Mouse (Mus musculus): ENCODE measurements around the gene Ccdc146. TPM values are rescaled to one million over a fixed set of nuclear protein-coding genes. Genes with fewer than 3 reads are reported as not detected.

The Ccdc146 gene
- polyA plus RNA-seq, 1 experiment from 2014 or later, result 0.36 TPM

- DNase-seq (ENCODE audit: low spot score), result no peak
These were observed 9.9 kb upstream of the Ccdc146 start for GRCm38 (mm10) chr5:21434148-21434929.

GRCm38 (mm10) chr5:21426666-21427065 lies 2.2 kb upstream of the Ccdc146 start:
- no peak overlapping the region for H3K4me2 ChIP-seq (ENCODE audit: low read depth, low read length, severe bottlenecking)
- peaks cover 4% of the 10 kb centered on the region; the same call in 1 of the 2 replicates for H3K4me1 ChIP-seq (replicated peaks; ENCODE audit: control insufficient read depth, insufficient read depth, low read length)
- H3K4me3 ChIP-seq (ENCODE audit: low read depth, low read length), result no peak overlapping the region
- 95% methylated on average over 6 of the region's 6 CpGs for WGBS
- H3K9me3 ChIP-seq (ENCODE audit: control insufficient read depth, low read length), result no peaks in the 10 kb centered on the region
- H3K27ac ChIP-seq (ENCODE audit: low read depth, low read length), result no peak overlapping the region
- no peak for DNase-seq (ENCODE audit: low spot score)
- no peaks in the 10 kb centered on the region for H3K36me3 ChIP-seq (ENCODE audit: control insufficient read depth, insufficient read depth, low read length)
- H3K27me3 ChIP-seq (ENCODE audit: control insufficient read depth, insufficient read depth, low read length), result no peaks in the 10 kb centered on the region
- ATAC-seq (replicated peaks; ENCODE audit: low FRiP score), result no peak
- no peak overlapping the region for H3K9ac ChIP-seq (ENCODE audit: low read length)

More at GRCm38 (mm10) chr5:21434148-21434929, 9.9 kb upstream of the Ccdc146 start:
- no peak overlapping the region for H3K4me2 ChIP-seq (ENCODE audit: low read depth, low read length, severe bottlenecking)
- no peak overlapping the region for H3K9ac ChIP-seq (ENCODE audit: low read length)
- no peaks in the 10 kb centered on the region for H3K36me3 ChIP-seq (ENCODE audit: control insufficient read depth, insufficient read depth, low read length)
- H3K4me1 ChIP-seq (replicated peaks; ENCODE audit: control insufficient read depth, insufficient read depth, low read length), result peaks cover 1% of the 10 kb centered on the region; the same call in 1 of the 2 replicates
- H3K4me3 ChIP-seq (ENCODE audit: low read depth, low read length), result no peak overlapping the region
- no peaks in the 10 kb centered on the region for H3K9me3 ChIP-seq (ENCODE audit: control insufficient read depth, low read length)
- ATAC-seq (replicated peaks; ENCODE audit: low FRiP score), result no peak
- no peak overlapping the region for H3K27ac ChIP-seq (ENCODE audit: low read depth, low read length)
- WGBS, result 83% methylated on average over 11 of the region's 11 CpGs
- no peaks in the 10 kb centered on the region for H3K27me3 ChIP-seq (ENCODE audit: control insufficient read depth, insufficient read depth, low read length)

- Histone ChIP-seq H3K4me3 (ENCODE audit: low read depth, low read length) (no peak overlapping the region), H3K9ac (ENCODE audit: low read length) (no peak overlapping the region), H3K4me1 (replicated peaks; ENCODE audit: control insufficient read depth, insufficient read depth, low read length) (no peaks in the 10 kb centered on the region; the same call in 1 of the 2 replicates), H3K4me2 (ENCODE audit: low read depth, low read length, severe bottlenecking) (no peak overlapping the region), H3K27me3 (ENCODE audit: control insufficient read depth, insufficient read depth, low read length) (no peaks in the 10 kb centered on the region), H3K9me3 (ENCODE audit: control insufficient read depth, low read length) (no peaks in the 10 kb centered on the region), H3K36me3 (ENCODE audit: control insufficient read depth, insufficient read depth, low read length) (no peaks in the 10 kb centered on the region), H3K27ac (ENCODE audit: low read depth, low read length) (no peak overlapping the region)
- WGBS, result 37% methylated on average over 1 of the region's 1 CpGs
- ATAC-seq (replicated peaks; ENCODE audit: low FRiP score) (no peak), DNase-seq (ENCODE audit: low spot score) (no peak)
These were observed 3.9 kb downstream of the Ccdc146 start for GRCm38 (mm10) chr5:21420609-21421008.

- Histone ChIP-seq H3K36me3 (ENCODE audit: control insufficient read depth, insufficient read depth, low read length) (no peaks in the 10 kb centered on the region), H3K4me2 (ENCODE audit: low read depth, low read length, severe bottlenecking) (no peak overlapping the region), H3K27me3 (ENCODE audit: control insufficient read depth, insufficient read depth, low read length) (no peaks in the 10 kb centered on the region), H3K27ac (ENCODE audit: low read depth, low read length) (no peak overlapping the region), H3K4me1 (replicated peaks; ENCODE audit: control insufficient read depth, insufficient read depth, low read length) (no peaks in the 10 kb centered on the region), H3K9ac (ENCODE audit: low read length) (no peak overlapping the region), H3K4me3 (ENCODE audit: low read depth, low read length) (no peak overlapping the region), H3K9me3 (ENCODE audit: control insufficient read depth, low read length) (no peaks in the 10 kb centered on the region)
- WGBS, result 73% methylated on average over 4 of the region's 4 CpGs
- no peak for ATAC-seq (replicated peaks; ENCODE audit: low FRiP score)
- no peak for DNase-seq (ENCODE audit: low spot score)
These were observed 5.9 kb downstream of the Ccdc146 start for GRCm38 (mm10) chr5:21418613-21419012.

- H3K27ac ChIP-seq (ENCODE audit: low read depth, low read length), result no peak overlapping the region
- no peak overlapping the region for H3K4me2 ChIP-seq (ENCODE audit: low read depth, low read length, severe bottlenecking)
- H3K4me3 ChIP-seq (ENCODE audit: low read depth, low read length), result no peak overlapping the region
- H3K27me3 ChIP-seq (ENCODE audit: control insufficient read depth, insufficient read depth, low read length), result no peaks in the 10 kb centered on the region
- ATAC-seq (replicated peaks; ENCODE audit: low FRiP score) (no peak), DNase-seq (ENCODE audit: low spot score) (no peak)
- H3K9me3 ChIP-seq (ENCODE audit: control insufficient read depth, low read length), result no peaks in the 10 kb centered on the region
- 70% methylated on average over 1 of the region's 1 CpGs for WGBS
- H3K4me1 ChIP-seq (replicated peaks; ENCODE audit: control insufficient read depth, insufficient read depth, low read length), result no peaks in the 10 kb centered on the region
- H3K36me3 ChIP-seq (ENCODE audit: control insufficient read depth, insufficient read depth, low read length), result no peaks in the 10 kb centered on the region
- no peak overlapping the region for H3K9ac ChIP-seq (ENCODE audit: low read length)
These were observed 10.2 kb downstream of the Ccdc146 start for GRCm38 (mm10) chr5:21414116-21414820.

GRCm38 (mm10) chr5:21413322-21413721 lies 11.2 kb downstream of the Ccdc146 start:
- Histone ChIP-seq H3K4me3 (ENCODE audit: low read depth, low read length) (no peak overlapping the region), H3K9me3 (ENCODE audit: control insufficient read depth, low read length) (no peaks in the 10 kb centered on the region), H3K36me3 (ENCODE audit: control insufficient read depth, insufficient read depth, low read length) (no peaks in the 10 kb centered on the region), H3K4me2 (ENCODE audit: low read depth, low read length, severe bottlenecking) (no peak overlapping the region), H3K27ac (ENCODE audit: low read depth, low read length) (no peak overlapping the region), H3K4me1 (replicated peaks; ENCODE audit: control insufficient read depth, insufficient read depth, low read length) (no peaks in the 10 kb centered on the region), H3K27me3 (ENCODE audit: control insufficient read depth, insufficient read depth, low read length) (no peaks in the 10 kb centered on the region), H3K9ac (ENCODE audit: low read length) (no peak overlapping the region)
- ATAC-seq (replicated peaks; ENCODE audit: low FRiP score) (no peak), DNase-seq (ENCODE audit: low spot score) (no peak)
- 87% methylated on average over 3 of the region's 3 CpGs for WGBS

GRCm38 (mm10) chr5:21412056-21412455 lies 12.4 kb downstream of the Ccdc146 start:
- no peaks in the 10 kb centered on the region for H3K9me3 ChIP-seq (ENCODE audit: control insufficient read depth, low read length)
- no peak overlapping the region for H3K4me3 ChIP-seq (ENCODE audit: low read depth, low read length)
- 86% methylated on average over 5 of the region's 5 CpGs for WGBS
- H3K27me3 ChIP-seq (ENCODE audit: control insufficient read depth, insufficient read depth, low read length), result no peaks in the 10 kb centered on the region
- H3K4me2 ChIP-seq (ENCODE audit: low read depth, low read length, severe bottlenecking), result no peak overlapping the region
- H3K9ac ChIP-seq (ENCODE audit: low read length), result no peak overlapping the region
- H3K27ac ChIP-seq (ENCODE audit: low read depth, low read length), result no peak overlapping the region
- H3K4me1 ChIP-seq (replicated peaks; ENCODE audit: control insufficient read depth, insufficient read depth, low read length), result no peaks in the 10 kb centered on the region
- H3K36me3 ChIP-seq (ENCODE audit: control insufficient read depth, insufficient read depth, low read length), result no peaks in the 10 kb centered on the region
- no peak for DNase-seq (ENCODE audit: low spot score)
- ATAC-seq (replicated peaks; ENCODE audit: low FRiP score), result no peak

GRCm38 (mm10) chr5:21411261-21411666 lies 13.2 kb downstream of the Ccdc146 start:
- WGBS, result 85% methylated on average over 5 of the region's 5 CpGs
- DNase-seq (ENCODE audit: low spot score) (no peak), ATAC-seq (replicated peaks; ENCODE audit: low FRiP score) (no peak)
- Histone ChIP-seq H3K4me1 (replicated peaks; ENCODE audit: control insufficient read depth, insufficient read depth, low read length) (no peaks in the 10 kb centered on the region), H3K9me3 (ENCODE audit: control insufficient read depth, low read length) (no peaks in the 10 kb centered on the region), H3K4me3 (ENCODE audit: low read depth, low read length) (no peak overlapping the region), H3K36me3 (ENCODE audit: control insufficient read depth, insufficient read depth, low read length) (no peaks in the 10 kb centered on the region), H3K27ac (ENCODE audit: low read depth, low read length) (no peak overlapping the region), H3K27me3 (ENCODE audit: control insufficient read depth, insufficient read depth, low read length) (no peaks in the 10 kb centered on the region), H3K9ac (ENCODE audit: low read length) (no peak overlapping the region), H3K4me2 (ENCODE audit: low read depth, low read length, severe bottlenecking) (no peak overlapping the region)
